ENCODE assay signal across 10 mouse cellular contexts in the genomic region with DNA sequence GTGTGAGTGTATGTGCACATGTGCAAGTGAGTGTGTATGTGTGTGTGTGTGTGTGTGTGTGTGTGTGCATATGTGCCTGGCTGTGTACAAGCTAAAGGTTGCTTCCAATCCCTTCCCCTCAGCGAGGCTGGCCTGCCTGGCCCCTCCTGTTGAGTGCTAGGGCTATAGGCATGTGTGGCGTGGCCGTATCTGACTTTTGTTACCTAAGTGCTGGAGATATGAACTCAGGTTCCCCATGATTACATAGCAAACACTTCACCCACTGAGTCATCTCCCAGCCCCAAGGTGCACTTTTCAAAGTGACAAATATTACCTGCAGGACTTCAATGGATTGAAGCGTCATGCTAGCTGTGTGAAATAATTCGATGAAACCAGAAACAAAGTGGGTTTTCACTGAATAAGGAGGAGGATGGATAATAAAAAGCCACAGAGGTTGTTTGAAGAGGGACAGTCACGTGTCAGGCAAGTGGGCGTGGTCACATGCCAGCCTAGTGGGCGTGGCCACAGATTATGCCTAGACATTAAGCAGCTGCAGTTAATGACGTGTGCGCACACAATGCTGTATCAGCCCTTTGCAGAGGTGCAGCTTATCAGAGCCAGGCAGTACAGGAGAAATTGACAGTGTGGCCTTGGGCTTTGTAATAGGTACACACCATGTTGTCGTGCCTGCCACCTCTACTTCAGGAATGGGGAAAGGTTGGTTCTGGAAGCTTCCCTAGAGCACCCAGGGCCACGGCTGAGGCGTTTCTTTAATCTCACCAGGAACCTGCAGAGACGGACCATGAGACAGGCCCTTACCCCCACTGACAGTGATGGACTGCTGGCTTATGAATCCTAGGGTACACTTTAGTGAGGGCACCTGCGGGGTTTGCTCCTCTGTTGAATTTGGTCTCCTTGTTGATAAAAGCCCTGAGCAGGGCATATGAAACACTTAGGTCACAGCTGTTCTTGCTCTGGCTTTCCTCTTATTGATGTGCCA.
DNase-seq lines count a peak whose midpoint lies in the region; ATAC-seq lines count a peak whose summit lies in the region.
"Had no signal": no experiment of that assay in that cellular context is flagged by ENCODE, and none has a peak within 500 bp of the region (broad histone marks: within the 10 kb centered on the region; RNA-seq: fewer than 3 reads in every experiment).

No protein-coding gene starts in this region.

- H3K9ac ChIP-seq in liver, embryonic 16.5 days (ENCODE audit: low read depth, low read length) = no peak overlapping the region
- no peak overlapping the region for H3K9ac ChIP-seq in forebrain, embryonic 13.5 days

- H3K9me3 ChIP-seq in liver, embryonic 16.5 days (replicated peaks; ENCODE audit: control insufficient read depth, low read length) = no peaks in the 10 kb centered on the region
- no peaks in the 10 kb centered on the region for H3K9me3 ChIP-seq in forebrain, embryonic 13.5 days (replicated peaks)

- ATAC-seq in liver, embryonic 16.5 days (ENCODE audit: low read depth) = peak; percentile 99
- ATAC-seq in forebrain, embryonic 13.5 days = no peak

- H3K4me2 ChIP-seq in liver, embryonic 16.5 days (ENCODE audit: low read depth, low read length) = peak overlapping the region; percentile 25
- no peak overlapping the region for H3K4me2 ChIP-seq in forebrain, embryonic 13.5 days

- H3K4me1 ChIP-seq in liver, embryonic 16.5 days (ENCODE audit: control insufficient read depth, low read depth, low read length) = peaks cover 16% of the 10 kb centered on the region
- H3K4me1 ChIP-seq in forebrain, embryonic 13.5 days = peaks cover 22% of the 10 kb centered on the region

- H3K4me3 ChIP-seq in liver, embryonic 16.5 days (ENCODE audit: low read depth, low read length) = no peak overlapping the region
- no peak overlapping the region for H3K4me3 ChIP-seq in forebrain, embryonic 13.5 days

- H3K27ac ChIP-seq in liver, embryonic 16.5 days (ENCODE audit: low read length) = peak overlapping the region; percentile 62; the same call in 1 of the 2 replicates
- H3K27ac ChIP-seq in forebrain, embryonic 13.5 days = no peak overlapping the region

- 29% methylated on average over 15 of the region's 15 CpGs for WGBS in liver, embryonic 16.5 days (ENCODE audit: insufficient replicate concordance)
- 78% methylated on average over 15 of the region's 15 CpGs for WGBS in forebrain, embryonic 13.5 days

- peak; percentile 37 for DNase-seq in embryo, embryonic 11 days
- DNase-seq in embryo, embryonic 9.5 days (ENCODE audit: extremely low spot score) = no peak
- peak; percentile 96 for DNase-seq in c-Kit-positive CD71-positive TER-119-positive erythroid progenitor cells, embryonic 14.5 days (ENCODE audit: low spot score)
- peak; percentile 46 for DNase-seq in retina, postnatal 1 day
- no peak for DNase-seq in cerebellum, adult 11 months
- DNase-seq in ovary, postnatal 10 days (ENCODE audit: low spot score) = no peak
- DNase-seq: adrenal gland, postnatal 10 days; gastrocnemius, postnatal 10 days had no signal

- no peaks in the 10 kb centered on the region for H3K27me3 ChIP-seq in liver, embryonic 16.5 days (ENCODE audit: control insufficient read depth, insufficient read depth, low read depth, low read length)
- peaks cover 15% of the 10 kb centered on the region; the same call in 1 of the 2 replicates for H3K27me3 ChIP-seq in forebrain, embryonic 13.5 days

- H3K36me3 ChIP-seq in liver, embryonic 16.5 days (ENCODE audit: control insufficient read depth, insufficient read depth) = no peaks in the 10 kb centered on the region
- no peaks in the 10 kb centered on the region for H3K36me3 ChIP-seq in forebrain, embryonic 13.5 days (ENCODE audit: poor library complexity, severe bottlenecking)

Comparison
In these comparisons a context has a peak if more than half of its experiments do, and no peak if none do; other contexts are left out.
1. DNase-seq: peak in embryo, embryonic 11 days (single experiment), c-Kit-positive CD71-positive TER-119-positive erythroid progenitor cells, embryonic 14.5 days (single experiment) and retina, postnatal 1 day (single experiment); none in embryo, embryonic 9.5 days (single experiment), cerebellum, adult 11 months (single experiment) and ovary, postnatal 10 days (single experiment).